Mouse (Mus musculus): ENCODE results near the gene Stard13.

Gene Stard13

GRCm38 (mm10) chr5:151135078-151135826 lies 98.4 kb downstream of the Stard13 start:
- DNase-seq, result no peak

- DNase-seq, result no peak
Measured at GRCm38 (mm10) chr5:151134202-151134601, 99.4 kb downstream of the Stard13 start.

DNA sequence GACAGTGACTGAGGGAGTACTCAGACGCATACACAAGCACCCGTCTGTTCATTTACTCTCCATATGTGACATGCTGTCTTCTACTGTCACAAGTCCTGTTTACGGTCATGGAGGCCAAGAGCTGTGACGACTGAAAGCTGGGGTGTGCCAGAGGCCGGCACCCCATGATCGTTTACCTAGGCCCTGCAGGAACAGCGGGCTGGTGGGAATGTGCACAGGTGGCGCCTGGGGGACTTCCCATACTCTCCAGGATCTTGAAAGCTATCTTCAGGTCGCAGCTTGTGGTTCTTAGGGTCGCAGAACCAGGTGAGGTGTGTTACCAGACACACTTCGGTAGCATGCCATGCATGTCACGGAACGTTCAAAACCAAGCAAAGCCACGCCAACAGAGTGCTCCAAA lies 99.9 kb downstream of the Stard13 start:
- no peak for DNase-seq

- no peak for DNase-seq
Measured at GRCm38 (mm10) chr5:151129762-151130161, 103.9 kb downstream of the Stard13 start.

DNA sequence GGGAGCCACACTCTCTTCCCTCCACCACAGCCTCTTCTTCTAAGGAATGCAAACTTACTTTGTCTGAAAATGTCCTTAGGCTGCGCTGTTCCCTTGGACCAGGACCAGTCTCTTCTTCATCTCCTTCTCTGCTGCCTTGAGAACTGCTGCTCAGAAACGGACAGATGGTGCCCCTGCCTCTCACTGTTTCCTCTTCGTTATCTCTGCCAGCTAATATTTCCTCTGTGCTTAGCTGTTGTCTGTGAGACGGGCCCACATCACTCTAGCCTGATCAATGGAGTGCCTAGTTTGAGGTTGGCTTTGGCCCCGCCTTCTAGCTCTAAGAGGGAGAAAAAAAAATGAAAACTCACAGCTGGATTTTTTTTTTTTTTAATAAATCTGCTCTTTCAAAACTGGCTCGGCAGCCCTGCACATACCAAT lies 106.3 kb downstream of the Stard13 start:
- DNase-seq, result no peak

GRCm38 (mm10) chr5:151126608-151127005 lies 107.0 kb downstream of the Stard13 start:
- no peak for DNase-seq

DNA sequence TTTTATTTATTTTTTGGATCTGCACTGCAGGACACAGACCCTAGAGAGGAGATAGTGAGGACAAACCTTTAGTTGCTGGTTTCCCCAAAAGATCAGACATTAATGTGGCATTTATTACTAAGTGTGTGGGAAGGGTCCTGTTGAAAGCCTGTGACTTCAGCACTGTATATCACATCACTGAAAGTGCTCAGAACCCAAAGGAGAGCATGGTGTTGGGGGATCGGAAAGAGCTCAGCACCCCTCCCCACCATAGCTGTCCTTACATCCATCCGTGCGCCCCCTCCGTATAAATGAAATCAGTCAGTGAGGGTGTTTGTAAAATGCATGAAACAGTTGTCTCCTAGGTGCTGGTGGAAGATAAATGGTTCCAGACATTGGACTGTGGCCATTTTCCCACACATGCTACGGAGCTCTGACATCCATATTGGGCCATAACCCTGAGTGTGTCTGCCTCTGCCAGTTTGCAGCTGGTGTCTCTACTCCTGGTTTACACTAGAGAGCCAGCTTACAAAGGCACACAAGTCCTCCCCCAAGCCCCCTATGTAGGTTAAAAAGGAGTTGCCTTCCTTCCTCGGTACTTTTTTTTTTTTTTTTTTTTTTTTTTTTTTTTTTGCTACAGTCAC lies 107.5 kb downstream of the Stard13 start:
- no peak for DNase-seq

- DNase-seq, result no peak
Measured at GRCm38 (mm10) chr5:151117846-151118245, 115.8 kb downstream of the Stard13 start.

GRCm38 (mm10) chr5:151116192-151116887 lies 117.3 kb downstream of the Stard13 start:
- DNase-seq, result no peak

- no peak for DNase-seq
Measured at GRCm38 (mm10) chr5:151112743-151113142, 120.9 kb downstream of the Stard13 start.

DNA sequence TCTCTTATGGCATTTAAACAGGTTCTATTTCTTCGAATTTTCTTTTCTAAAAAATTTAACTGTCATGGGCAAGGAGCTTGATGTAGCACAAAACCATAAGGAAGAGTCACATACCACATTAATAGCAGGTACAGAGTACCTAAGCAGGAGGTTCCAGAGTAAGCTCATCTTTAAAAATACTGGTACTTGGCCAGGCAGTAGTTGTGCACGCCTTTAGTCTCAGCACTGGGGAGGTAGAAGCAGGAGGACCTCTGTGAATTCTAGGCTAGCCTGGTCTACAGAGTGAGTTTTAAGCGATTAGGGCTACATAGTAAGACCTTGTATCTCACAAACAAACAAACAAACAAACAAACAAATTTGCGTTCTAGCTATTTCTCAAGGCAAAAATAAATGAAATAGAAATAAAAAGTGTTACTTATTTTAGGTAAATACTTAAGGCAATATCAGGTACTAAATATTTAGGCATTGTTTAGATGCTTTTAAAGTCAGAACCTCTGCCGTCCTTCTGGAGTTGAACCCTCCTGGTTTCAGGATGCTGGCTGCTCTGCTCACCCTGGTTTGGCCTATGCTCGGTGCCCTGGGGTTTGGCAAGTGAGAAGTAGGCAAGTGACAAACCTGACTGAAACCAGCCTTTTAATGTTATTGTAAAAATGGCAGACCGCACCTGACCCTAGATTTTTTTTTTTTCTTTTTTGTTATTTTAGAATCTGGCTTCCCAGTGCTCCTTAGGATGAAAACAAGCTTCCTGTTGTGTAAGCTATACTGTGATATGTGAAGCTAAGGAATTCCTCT lies 122.4 kb downstream of the Stard13 start:
- DNase-seq, result no peak

- no peak for DNase-seq
Measured at GRCm38 (mm10) chr5:151110461-151110908, 123.2 kb downstream of the Stard13 start.

- no peak for DNase-seq
Measured at GRCm38 (mm10) chr5:151109822-151110221, 123.8 kb downstream of the Stard13 start.

GRCm38 (mm10) chr5:151108955-151109354 lies 124.7 kb downstream of the Stard13 start:
- DNase-seq, result no peak

- no peak for DNase-seq
Measured at GRCm38 (mm10) chr5:151108291-151108897, 125.2 kb downstream of the Stard13 start.

DNA sequence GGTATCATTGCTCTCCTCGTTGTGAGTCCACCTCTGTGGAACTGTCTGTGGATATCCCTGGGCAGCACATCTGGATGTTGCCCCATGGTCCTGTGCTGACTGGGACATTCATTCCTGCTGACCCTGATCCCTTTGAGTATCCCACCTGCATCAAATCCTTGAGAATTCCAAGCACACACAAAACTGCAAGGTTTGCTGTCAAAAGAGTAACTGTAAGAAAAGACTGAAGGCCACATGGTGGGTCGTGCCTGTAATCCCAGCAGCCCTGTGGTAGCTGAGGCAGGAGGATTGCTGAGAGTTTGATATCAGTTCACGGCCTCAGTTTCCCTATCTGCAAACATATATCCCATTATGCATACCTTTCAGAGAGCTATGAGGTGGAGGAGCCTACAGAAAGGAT lies 126.8 kb downstream of the Stard13 start:
- no peak for DNase-seq

DNA sequence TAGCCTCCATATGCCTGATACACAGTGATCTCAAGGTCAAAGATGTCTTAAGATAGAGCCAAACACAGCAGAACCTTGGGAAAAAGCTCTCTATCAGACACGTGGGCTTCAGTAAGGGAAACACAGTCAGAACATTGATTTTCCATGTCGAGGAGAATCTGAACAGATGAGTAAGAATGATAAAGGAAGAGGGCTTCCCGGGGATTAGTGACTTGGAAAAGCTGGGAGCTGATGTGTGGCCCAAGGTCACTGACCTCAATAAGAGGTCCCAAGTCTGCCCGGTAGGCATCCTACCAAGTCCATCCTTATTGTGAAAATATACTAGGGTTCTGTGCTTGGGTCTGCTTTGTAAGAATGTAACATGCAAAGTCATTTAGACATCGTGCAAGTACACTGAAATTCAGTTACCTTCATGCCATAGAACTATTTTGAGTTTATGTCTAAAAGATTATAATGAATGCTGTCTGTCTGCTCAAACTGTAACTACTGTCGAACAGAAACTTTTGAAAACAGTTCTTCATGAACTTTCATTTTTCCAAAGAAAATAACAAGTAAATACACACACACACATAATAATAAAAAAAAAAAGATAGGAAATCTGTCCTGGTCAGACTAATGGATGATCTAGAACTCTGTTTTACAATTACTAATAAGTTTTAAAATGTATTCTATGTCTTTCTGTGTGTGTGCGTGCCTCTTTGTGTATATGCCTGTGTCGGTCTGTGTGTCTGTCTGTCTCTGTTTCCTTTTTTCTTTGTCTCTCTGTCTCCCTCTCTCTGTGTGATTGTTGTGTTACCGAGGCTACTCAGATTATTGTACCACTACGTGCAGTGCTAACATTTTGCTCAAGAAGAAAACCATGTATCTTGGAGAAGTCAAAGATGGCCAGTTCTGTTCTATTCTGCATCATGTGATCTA lies 128.3 kb downstream of the Stard13 start:
- no peak for DNase-seq

- DNase-seq, result no peak
Measured at GRCm38 (mm10) chr5:151104354-151105053, 129.1 kb downstream of the Stard13 start.

DNA sequence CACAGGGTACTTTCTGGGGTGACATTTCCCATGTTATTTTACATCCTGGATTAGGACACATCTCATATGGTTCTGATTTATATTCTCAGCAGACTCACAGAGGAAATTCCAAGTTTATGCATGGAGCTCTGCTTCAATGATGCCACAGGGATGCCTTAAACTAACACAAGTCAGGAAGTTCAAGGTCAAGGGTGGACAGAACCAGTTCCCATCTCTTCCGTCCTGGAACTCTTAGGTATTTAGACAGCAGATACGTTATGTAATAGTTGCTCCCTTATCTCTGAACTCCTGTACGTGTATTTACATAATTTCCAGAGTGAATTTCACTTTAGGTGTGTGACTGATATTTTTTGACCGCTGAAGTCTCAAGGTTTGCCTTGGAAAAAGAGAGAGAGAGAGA lies 130.4 kb downstream of the Stard13 start:
- DNase-seq, result no peak

DNA sequence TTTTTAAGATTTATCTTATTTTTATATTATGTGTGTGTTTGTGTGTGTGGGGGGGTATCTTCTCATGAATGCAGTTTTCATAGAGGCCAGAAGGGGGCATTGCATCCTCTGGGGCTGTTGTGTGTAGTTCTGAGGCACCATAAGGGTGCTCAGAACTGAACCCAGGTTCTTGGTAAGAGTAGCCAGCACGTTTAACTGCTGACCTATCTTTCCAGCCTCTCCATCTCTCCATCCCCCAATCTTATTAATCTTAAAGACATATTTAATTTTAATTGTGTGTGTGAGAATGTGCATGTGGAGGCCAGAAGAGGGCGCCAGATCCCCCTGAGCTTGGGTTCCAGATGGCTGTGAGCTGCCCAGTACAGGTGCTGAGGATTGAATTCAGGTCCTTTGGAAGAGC lies 131.4 kb downstream of the Stard13 start:
- no peak for DNase-seq

DNA sequence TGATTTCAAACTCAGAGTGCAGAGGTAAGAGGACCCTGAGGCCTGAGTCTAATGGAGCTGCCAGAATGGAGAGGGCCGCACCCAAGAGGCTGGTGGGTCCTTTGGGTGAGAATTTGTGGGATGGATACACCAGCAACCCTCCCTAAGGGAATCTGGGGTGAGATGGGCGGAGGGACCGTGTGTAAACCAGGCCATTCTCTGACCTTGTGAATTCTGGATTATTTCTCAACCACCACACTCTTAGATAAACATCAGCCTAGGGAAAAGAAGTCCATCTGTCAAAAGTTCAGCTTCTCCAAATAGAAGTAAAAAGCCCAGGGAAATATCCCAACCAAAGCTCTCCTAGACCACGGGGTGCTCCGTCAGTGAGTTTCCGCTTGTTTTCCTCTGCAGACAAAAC lies 137.6 kb downstream of the Stard13 start:
- DNase-seq, result no peak
